Mouse (Mus musculus): ENCODE results near the gene Xkr8. TPM values are rescaled to one million over a fixed set of nuclear protein-coding genes. Genes with fewer than 3 reads are reported as not detected.
"Not testable (repeated sequence)": the region's sequence is repeated elsewhere in the genome, so short reads cannot be mapped to it uniquely, and the experiment has no call there.

The Xkr8 gene
- 1 to 10 TPM; 2.4 to 9.2 (median 7.8) TPM for polyA plus RNA-seq (2017; shearing (Covaris generic))

GRCm38 (mm10) chr4:132732148-132732684 is at the start of gene Xkr8:
Gene Xkr8, minus strand, starts transcription at chr4:132732546.
- peak; percentile 84 for ATAC-seq

GRCm38 (mm10) chr4:132780288-132780687 is 47.9 kb upstream of the Xkr8 start:
- ATAC-seq: no peak

GRCm38 (mm10) chr4:132778562-132779201 is 46.3 kb upstream of the Xkr8 start:
- peak; percentile 29 for ATAC-seq

GRCm38 (mm10) chr4:132776764-132777163 is 44.4 kb upstream of the Xkr8 start:
- ATAC-seq: no peak

GRCm38 (mm10) chr4:132774905-132775304 is 42.6 kb upstream of the Xkr8 start:
- no peak for ATAC-seq

- ATAC-seq: no peak
These were observed 39.4 kb upstream of the Xkr8 start for GRCm38 (mm10) chr4:132771776-132772175.

- peak; percentile 94 for ATAC-seq
These were observed 35.8 kb upstream of the Xkr8 start, which contains the start of gene Rpa2 for GRCm38 (mm10) chr4:132767914-132768876. Gene Rpa2, plus strand, starts transcription at chr4:132768332.

- not testable (repeated sequence) for ATAC-seq
These were observed 30.8 kb upstream of the Xkr8 start for GRCm38 (mm10) chr4:132763125-132763524.

GRCm38 (mm10) chr4:132762602-132763001 is 30.3 kb upstream of the Xkr8 start:
- no peak for ATAC-seq

GRCm38 (mm10) chr4:132760296-132760695 is 27.9 kb upstream of the Xkr8 start:
- ATAC-seq: no peak

GRCm38 (mm10) chr4:132757633-132758351 is 25.4 kb upstream of the Xkr8 start:
- peak; percentile 65 for ATAC-seq

GRCm38 (mm10) chr4:132756974-132757373 is 24.6 kb upstream of the Xkr8 start, which contains the start of gene Smpdl3b:
Gene Smpdl3b, minus strand, starts transcription at chr4:132757252.
- ATAC-seq: peak; percentile 85

GRCm38 (mm10) chr4:132752992-132753391 is 20.6 kb upstream of the Xkr8 start:
- ATAC-seq: no peak

- no peak for ATAC-seq
These were observed 17.1 kb upstream of the Xkr8 start for GRCm38 (mm10) chr4:132749258-132749982.

GRCm38 (mm10) chr4:132748778-132749177 is 16.4 kb upstream of the Xkr8 start:
- no peak for ATAC-seq

- ATAC-seq: peak; percentile 93
These were observed 15.4 kb upstream of the Xkr8 start for GRCm38 (mm10) chr4:132747664-132748259.

- ATAC-seq: no peak
These were observed 14.7 kb upstream of the Xkr8 start for GRCm38 (mm10) chr4:132746911-132747517.

- no peak for ATAC-seq
These were observed 11.9 kb upstream of the Xkr8 start for GRCm38 (mm10) chr4:132743992-132744911.

GRCm38 (mm10) chr4:132741491-132741890 is 9.1 kb upstream of the Xkr8 start:
- ATAC-seq: no peak

GRCm38 (mm10) chr4:132737154-132737553 is 4.8 kb upstream of the Xkr8 start:
- ATAC-seq: not testable (repeated sequence)
